Mouse (Mus musculus) lung, postnatal 0 days (tissue): ENCODE results near the gene P4ha1.

Experiments used
- CTCF ChIP-seq: IDR thresholded peaks from 2 replicates; pipeline ENCODE4 v1.5.1; 2016; ENCODE audit warnings: antibody characterized with exemption, mild to moderate bottlenecking
- EP300 ChIP-seq: IDR thresholded peaks from 2 replicates; pipeline ENCODE4 v1.6.1; 2016; ENCODE audit warnings: antibody characterized with exemption, mild to moderate bottlenecking, control low read depth

GRCm38 (mm10) chr10:59333400-59333799 is 10.3 kb downstream of the P4ha1 start:
- no peak for TF ChIP-seq CTCF
- no peak for TF ChIP-seq EP300
